Mouse (Mus musculus) myocyte (in vitro differentiated cells): ENCODE data around the gene Dcun1d1. TPM values are rescaled to one million over a fixed set of nuclear protein-coding genes. Genes with fewer than 3 reads are reported as not detected.

ENCODE experiments used
- H3K27me3 ChIP-seq: one replicate; pipeline ENCODE4 v1.6.1; 2011; ENCODE audit not compliant: control insufficient read depth, insufficient read depth, insufficient read length
- H3K36me3 ChIP-seq: one replicate; pipeline ENCODE4 v1.6.1; 2011; ENCODE audit not compliant: control insufficient read depth, insufficient read depth
- H3K4me2 ChIP-seq: one replicate; pipeline ENCODE4 v1.6.1; 2011; ENCODE audit warnings: low read depth, control low read depth
- H3K4me3 ChIP-seq: one replicate; pipeline ENCODE4 v1.5.1; 2011; ENCODE audit warnings: mild to moderate bottlenecking, control low read depth, moderate library complexity
- H3K79me2 ChIP-seq: one replicate; pipeline ENCODE4 v1.6.1; 2011; ENCODE audit not compliant: control insufficient read depth, insufficient read depth
- H3ac ChIP-seq: one replicate; pipeline ENCODE4 v1.6.1; 2011; ENCODE audit not compliant: control insufficient read depth, insufficient read length
- CEBPB ChIP-seq: IDR thresholded peaks from 2 replicates; pipeline ENCODE4 v1.6.1; 2011; ENCODE audit warnings: mild to moderate bottlenecking, moderate library complexity; ENCODE audit not compliant: poor library complexity, insufficient read depth, severe bottlenecking
- E2F4 ChIP-seq: IDR thresholded peaks from one replicate; pipeline ENCODE4 v1.6.1; 2011; ENCODE audit warnings: mild to moderate bottlenecking, control low read depth, moderate library complexity; ENCODE audit not compliant: insufficient read depth
- MAX ChIP-seq: IDR thresholded peaks from one replicate; pipeline ENCODE4 v1.6.1; 2011; ENCODE audit warnings: low read depth, mild to moderate bottlenecking, control low read depth
- MYOD1 ChIP-seq, 3 experiments: IDR thresholded peaks; one replicate each; pipeline ENCODE4 v1.6.1; 2011; ENCODE audit warnings: control low read depth in 2 of 3, low read depth in 2 of 3, mild to moderate bottlenecking in 2 of 3, moderate library complexity in 1 of 3; ENCODE audit not compliant: insufficient read length in 2 of 3, control insufficient read depth in 1 of 3
- MYOG ChIP-seq, 3 experiments: IDR thresholded peaks; one replicate each; pipeline ENCODE4 v1.6.1; 2011; ENCODE audit warnings: control low read depth in 2 of 3, low read depth in 2 of 3, mild to moderate bottlenecking in 2 of 3; ENCODE audit not compliant: insufficient read length in 2 of 3, control insufficient read depth in 1 of 3, insufficient read depth in 1 of 3
- POLR2A ChIP-seq: IDR thresholded peaks from one replicate; pipeline ENCODE4 v1.6.1; 2011; ENCODE audit warnings: low read depth, mild to moderate bottlenecking, control low read depth, moderate library complexity; ENCODE audit not compliant: insufficient read length
- POLR2AphosphoS2 ChIP-seq: IDR thresholded peaks from one replicate; pipeline ENCODE4 v1.6.1; 2011; ENCODE audit warnings: low read depth, control low read depth; ENCODE audit not compliant: insufficient read length
- REST ChIP-seq: IDR thresholded peaks from one replicate; pipeline ENCODE4 v1.6.1; 2011; ENCODE audit warnings: mild to moderate bottlenecking, control low read depth, moderate library complexity; ENCODE audit not compliant: insufficient read depth, insufficient read length
- SRF ChIP-seq: IDR thresholded peaks from one replicate; pipeline ENCODE4 v1.6.1; 2011; ENCODE audit warnings: low read depth; ENCODE audit not compliant: control insufficient read depth, insufficient read length
- TCF12 ChIP-seq: IDR thresholded peaks from one replicate; pipeline ENCODE4 v1.6.1; 2011; ENCODE audit warnings: mild to moderate bottlenecking, control low read depth; ENCODE audit not compliant: poor library complexity, insufficient read depth, severe bottlenecking
- TCF3 ChIP-seq: IDR thresholded peaks from one replicate; pipeline ENCODE4 v1.6.1; 2011; ENCODE audit warnings: low read depth, control low read depth; ENCODE audit not compliant: insufficient read length
- USF1 ChIP-seq: IDR thresholded peaks from one replicate; pipeline ENCODE4 v1.6.1; 2011; ENCODE audit warnings: low read depth, mild to moderate bottlenecking, control low read depth, moderate library complexity
- polyA plus RNA-seq: library from polyadenylated mRNA; unstranded; fragments of >200 nt; fragmentation: generic; extraction: Trizol; gene quantifications from one replicate; pipeline ENCODE4 v1.2.1, GENCODE M21; 2012; ENCODE audit warnings: missing spikeins

Gene Dcun1d1
- polyA plus RNA-seq, 1 experiment, result 15.1 TPM

DNA sequence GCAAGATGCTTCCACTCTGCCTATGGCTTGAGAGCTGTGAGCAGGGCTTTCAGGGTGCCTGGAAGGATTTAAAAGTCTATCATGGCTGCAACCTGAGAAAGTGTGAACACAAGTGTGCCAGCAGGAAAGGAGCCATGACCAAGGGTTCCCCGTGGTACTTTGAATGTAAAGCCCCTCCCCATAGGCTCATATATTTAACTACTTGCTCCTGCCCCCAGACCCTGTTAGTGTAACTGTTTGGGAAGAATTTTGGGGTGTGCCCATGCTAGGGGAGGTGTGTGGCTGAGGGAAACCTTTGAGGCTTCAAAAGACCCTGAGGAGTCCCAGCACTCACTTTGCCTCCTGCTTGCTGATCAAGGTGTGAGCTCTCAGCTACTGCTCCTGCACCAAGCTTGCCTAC is 15.9 kb upstream of the Dcun1d1 start:
- no peaks in the 10 kb centered on the region for H3K79me2 ChIP-seq
- no peak overlapping the region for H3K4me3 ChIP-seq
- no peaks in the 10 kb centered on the region for H3K27me3 ChIP-seq
- H3ac ChIP-seq, result no peak overlapping the region
- H3K36me3 ChIP-seq, result no peaks in the 10 kb centered on the region
- TF ChIP-seq POLR2AphosphoS2 (no peak), E2F4 (no peak), SRF (no peak), USF1 (no peak)
- no peak overlapping the region for H3K4me2 ChIP-seq

DNA sequence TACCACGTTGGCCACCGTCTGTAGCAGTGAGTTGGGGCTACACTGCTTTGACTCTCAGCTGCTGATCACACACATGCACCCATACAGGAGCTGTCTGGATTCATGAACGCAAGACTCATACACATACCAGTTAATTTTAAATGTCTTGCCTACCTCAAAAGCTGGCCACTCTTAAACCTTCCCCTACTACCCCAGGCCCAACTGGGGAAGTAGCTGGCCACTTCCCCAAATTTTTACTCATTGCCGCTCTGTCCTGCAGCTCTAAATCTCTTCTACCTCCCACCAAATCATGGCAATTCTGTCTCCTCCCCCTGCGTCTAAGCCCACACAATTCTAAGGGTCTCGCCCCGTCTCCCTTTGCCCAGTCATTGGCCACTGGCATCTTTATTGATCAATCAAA is 11.0 kb upstream of the Dcun1d1 start:
- TF ChIP-seq MYOG (IDR thresholded peaks at IDR 0.05; ENCODE audit: control insufficient read depth in 1 of 3, insufficient read depth in 1 of 3, insufficient read length in 2 of 3, low read depth in 2 of 3) (no peak), MYOD1 (IDR thresholded peaks at IDR 0.05; ENCODE audit: control insufficient read depth in 1 of 3, insufficient read length in 2 of 3, low read depth in 2 of 3) (no peak), POLR2AphosphoS2 (no peak), TCF12 (no peak), MAX (no peak), SRF (no peak), CEBPB (no peak)

DNA sequence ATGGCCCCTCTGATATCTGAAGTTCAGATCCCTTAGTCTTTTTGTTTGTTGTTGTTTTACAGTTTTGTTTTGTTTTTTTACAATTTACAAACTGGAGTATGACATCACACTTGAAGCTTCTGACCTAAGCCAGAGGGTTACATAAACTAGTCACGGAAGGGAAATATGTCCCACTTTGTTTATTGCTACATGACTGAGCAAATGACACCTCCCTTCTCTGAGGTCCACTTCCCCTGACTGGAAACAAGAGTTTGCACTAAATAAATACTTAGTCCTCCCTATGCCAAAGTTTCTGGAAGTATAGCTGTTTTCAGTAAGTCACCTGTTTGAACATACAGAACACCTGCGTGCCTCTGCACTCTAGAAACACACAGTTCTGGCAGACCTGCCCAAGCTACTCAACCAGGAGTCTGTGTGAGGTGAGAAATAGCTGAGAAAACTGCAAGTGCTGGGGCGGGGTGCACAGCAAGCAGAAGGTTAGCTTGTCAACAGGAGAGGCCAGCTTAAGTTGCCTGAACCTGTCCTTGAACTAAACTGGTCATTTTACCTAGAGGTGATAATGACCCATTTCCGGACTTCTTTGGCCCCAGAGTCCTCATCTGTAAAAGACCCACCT is 3.4 kb upstream of the Dcun1d1 start:
- Histone ChIP-seq H3K27me3 (no peaks in the 10 kb centered on the region), H3K4me2 (no peak overlapping the region), H3K79me2 (no peaks in the 10 kb centered on the region), H3K4me3 (no peak overlapping the region), H3K36me3 (no peaks in the 10 kb centered on the region), H3ac (no peak overlapping the region)
- no peak for TF ChIP-seq TCF12
- TF ChIP-seq POLR2A, result no peak
- no peak for TF ChIP-seq REST
- no peak for TF ChIP-seq POLR2AphosphoS2
- no peak for TF ChIP-seq TCF3
- TF ChIP-seq E2F4, result no peak
- TF ChIP-seq SRF, result no peak
- no peak for TF ChIP-seq MYOG (IDR thresholded peaks at IDR 0.05; ENCODE audit: control insufficient read depth in 1 of 3, insufficient read depth in 1 of 3, insufficient read length in 2 of 3, low read depth in 2 of 3)
- TF ChIP-seq MAX, result no peak
- no peak for TF ChIP-seq CEBPB
- no peak for TF ChIP-seq MYOD1 (IDR thresholded peaks at IDR 0.05; ENCODE audit: control insufficient read depth in 1 of 3, insufficient read length in 2 of 3, low read depth in 2 of 3)

More for the DNA sequence above, 11.0 kb upstream of the Dcun1d1 start:
- Histone ChIP-seq H3K27me3 (no peaks in the 10 kb centered on the region), H3K36me3 (no peaks in the 10 kb centered on the region), H3K79me2 (no peaks in the 10 kb centered on the region), H3K4me3 (no peak overlapping the region), H3ac (no peak overlapping the region), H3K4me2 (no peak overlapping the region)

DNA sequence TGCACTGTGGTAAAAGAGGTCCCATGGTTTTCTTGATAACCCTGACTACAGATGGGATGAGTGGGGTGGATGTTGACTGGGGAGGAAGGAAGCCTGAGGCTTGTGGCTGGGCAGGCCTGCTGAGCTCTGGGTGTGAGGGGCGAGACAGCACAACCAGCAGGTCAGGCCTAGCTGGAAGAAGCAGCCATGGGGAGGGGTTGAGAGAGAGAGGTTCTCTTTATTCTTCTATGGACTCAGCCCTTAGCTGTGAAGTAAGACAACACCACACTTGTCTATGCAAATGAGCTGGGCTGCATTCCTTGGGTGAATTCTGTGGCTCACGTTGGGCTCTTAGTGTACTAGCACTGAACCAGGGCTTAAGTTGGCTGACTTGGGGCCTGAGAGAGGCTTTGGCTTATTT is 2.8 kb upstream of the Dcun1d1 start:
- Histone ChIP-seq H3K4me3 (no peak overlapping the region), H3ac (no peak overlapping the region), H3K79me2 (no peaks in the 10 kb centered on the region), H3K4me2 (no peak overlapping the region), H3K27me3 (no peaks in the 10 kb centered on the region), H3K36me3 (no peaks in the 10 kb centered on the region)
- TF ChIP-seq SRF (no peak), POLR2AphosphoS2 (no peak), TCF3 (no peak), TCF12 (no peak)

DNA sequence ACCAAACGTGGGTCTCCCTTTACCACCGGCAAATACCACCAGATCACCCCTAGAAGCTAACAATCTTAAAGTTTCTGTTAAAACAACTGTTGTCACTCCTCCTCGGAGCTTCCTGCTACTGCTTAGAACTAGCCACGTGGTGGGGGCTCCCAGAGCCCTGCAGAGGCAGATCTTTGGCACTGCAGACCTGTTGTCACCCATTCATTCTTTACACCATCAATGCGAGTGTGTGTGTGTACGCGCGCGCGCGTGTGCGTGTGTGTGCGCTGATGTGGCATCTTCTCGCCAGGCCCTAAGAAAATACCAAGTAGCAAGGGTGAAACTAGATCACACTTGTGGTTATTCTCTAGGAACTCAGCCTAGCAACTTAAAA is 3.9 kb downstream of the Dcun1d1 start:
- Histone ChIP-seq H3ac (peak overlapping the region; percentile 95), H3K4me2 (peak overlapping the region; percentile 98), H3K36me3 (no peaks in the 10 kb centered on the region), H3K27me3 (no peaks in the 10 kb centered on the region), H3K79me2 (peaks cover 38% of the 10 kb centered on the region), H3K4me3 (peak overlapping the region; percentile 54)
- no peak for TF ChIP-seq TCF12
- TF ChIP-seq REST, result no peak
- no peak for TF ChIP-seq POLR2AphosphoS2
- no peak for TF ChIP-seq MYOG (IDR thresholded peaks at IDR 0.05; ENCODE audit: control insufficient read depth in 1 of 3, insufficient read depth in 1 of 3, insufficient read length in 2 of 3, low read depth in 2 of 3)
- TF ChIP-seq POLR2A, result peak; percentile 31
- no peak for TF ChIP-seq TCF3
- no peak for TF ChIP-seq MYOD1 (IDR thresholded peaks at IDR 0.05; ENCODE audit: control insufficient read depth in 1 of 3, insufficient read length in 2 of 3, low read depth in 2 of 3)
- TF ChIP-seq CEBPB, result no peak
- TF ChIP-seq USF1, result peak; percentile 68
